Mouse (Mus musculus) ES-E14 (cell line): ENCODE measurements at regions not wholly inside any gene's neighbourhood (a gene's known extent, or its start where the extent isn't known, plus 50 kb on each side); places are given as distances from the start of the nearest gene placed in this dataset.

Experiments used
- HCFC1 ChIP-seq: IDR thresholded peaks from 2 replicates; pipeline ENCODE4 v1.6.1; 2012; ENCODE audit warnings: low read length, inconsistent platforms, borderline replicate concordance; ENCODE audit not compliant: insufficient read depth
- MAFK ChIP-seq: IDR thresholded peaks from 2 replicates; pipeline ENCODE4 v1.6.1; 2014; ENCODE audit warnings: mild to moderate bottlenecking, low read depth, low read length, inconsistent platforms; ENCODE audit not compliant: insufficient read depth
- ZC3H11A ChIP-seq: IDR thresholded peaks from 2 replicates; pipeline ENCODE4 v1.6.1; 2012; ENCODE audit warnings: low read depth, mild to moderate bottlenecking, inconsistent platforms, low read length, borderline replicate concordance
- ZNF384 ChIP-seq: IDR thresholded peaks from 2 replicates; pipeline ENCODE4 v1.6.1; 2012; ENCODE audit warnings: low read depth, low read length, inconsistent platforms

DNA sequence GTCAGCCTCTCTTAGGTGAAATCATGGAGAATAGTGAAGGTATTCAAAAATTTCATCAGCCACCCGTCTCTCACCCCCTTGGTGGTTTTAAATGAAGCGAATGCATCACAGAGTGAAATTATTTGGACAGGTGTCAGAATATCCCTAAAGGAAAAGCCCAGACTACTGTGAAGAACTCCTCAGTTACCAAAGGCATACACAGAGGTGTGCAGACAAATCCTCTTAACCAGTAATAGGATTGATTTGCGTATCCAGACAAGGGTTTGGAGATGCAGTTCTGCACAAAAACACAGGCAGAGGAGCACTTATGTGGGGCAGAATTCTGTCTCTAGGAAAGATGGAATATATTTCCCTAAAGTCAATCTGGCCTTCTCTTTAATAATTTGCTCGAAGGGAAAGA is 1173.6 kb upstream of the Manea start:
- TF ChIP-seq HCFC1 (no peak), MAFK (no peak), ZNF384 (no peak), ZC3H11A (no peak)
